ENCODE assay signal across 22 mouse cellular contexts in genomic region chr1:38516225-38516624, GRCm38 (mm10).
DNase-seq lines count a peak whose midpoint lies in the region; ATAC-seq lines count a peak whose summit lies in the region.
"Had no signal": no experiment of that assay in that cellular context is flagged by ENCODE, and none has a peak within 500 bp of the region (broad histone marks: within the 10 kb centered on the region; RNA-seq: fewer than 3 reads in every experiment).

No protein-coding gene starts in this region.

- no peak overlapping the region for H3K4me3 ChIP-seq in kidney, embryonic 14.5 days (ENCODE audit: low read length)
- H3K4me3 ChIP-seq in midbrain, embryonic 11.5 days (ENCODE audit: low read depth, low read length) = no peak overlapping the region
- H3K4me3 ChIP-seq in midbrain, embryonic 10.5 days = no peak overlapping the region
- H3K4me3 ChIP-seq: embryonic facial prominence, embryonic 10.5 days; embryonic facial prominence, embryonic 12.5 days; forebrain, embryonic 13.5 days; forebrain, embryonic 15.5 days had no signal

- H3K27me3 ChIP-seq in kidney, embryonic 14.5 days (ENCODE audit: control insufficient read depth, insufficient read depth, low read length) = no peaks in the 10 kb centered on the region
- no peaks in the 10 kb centered on the region for H3K27me3 ChIP-seq in midbrain, embryonic 11.5 days (ENCODE audit: control insufficient read depth, insufficient read depth, low read length)
- no peaks in the 10 kb centered on the region for H3K27me3 ChIP-seq in midbrain, embryonic 10.5 days (ENCODE audit: low read depth, poor library complexity, severe bottlenecking)
- H3K27me3 ChIP-seq: embryonic facial prominence, embryonic 12.5 days; forebrain, embryonic 13.5 days; forebrain, embryonic 15.5 days had no signal

- H3K27ac ChIP-seq in kidney, embryonic 14.5 days (ENCODE audit: low read depth, low read length) = no peak overlapping the region
- no peak overlapping the region for H3K27ac ChIP-seq in midbrain, embryonic 11.5 days (ENCODE audit: low read depth, low read length)
- no peak overlapping the region for H3K27ac ChIP-seq in midbrain, embryonic 10.5 days (replicated peaks)
- H3K27ac ChIP-seq: embryonic facial prominence, embryonic 10.5 days; embryonic facial prominence, embryonic 12.5 days; forebrain, embryonic 13.5 days; forebrain, embryonic 15.5 days had no signal

- DNase-seq in heart, adult 11 months = peak; percentile 42
- no peak for DNase-seq in heart, postnatal 10 days
- no peak for DNase-seq in kidney, postnatal 36 days
- DNase-seq in midbrain, embryonic 11.5 days (ENCODE audit: low spot score, missing footprints) = peak; percentile 65
- no peak for DNase-seq in midbrain, embryonic 10.5 days (ENCODE audit: low spot score)
- peak; percentile 35 for DNase-seq in mesoderm, embryonic 11.5 days (ENCODE audit: low read depth, low spot score)
- no peak for DNase-seq in thymus, adult 18-20 months
- DNase-seq: adrenal gland, adult 8-10 months; adrenal gland, postnatal 25 days; cerebellum, adult 11 months; cerebellum, adult 18-20 months; cerebellum, adult 8-10 months; cerebellum, adult 9-11 months; cerebellum, postnatal 14 days; cerebellum, postnatal 36 days; embryo, embryonic 11 days; forebrain, postnatal 0 days had no signal

- H3K4me2 ChIP-seq in kidney, embryonic 14.5 days (replicated peaks; ENCODE audit: low read depth, low read length) = no peak overlapping the region
- no peak overlapping the region for H3K4me2 ChIP-seq in midbrain, embryonic 11.5 days
- H3K4me2 ChIP-seq: embryonic facial prominence, embryonic 12.5 days; forebrain, embryonic 13.5 days; forebrain, embryonic 15.5 days had no signal

- intact Hi-C loops in heart, postnatal 10 days (cut with DNase I) = no loop called here

- no peak overlapping the region for H3K9ac ChIP-seq in kidney, embryonic 14.5 days (ENCODE audit: low read depth, low read length)
- no peak overlapping the region for H3K9ac ChIP-seq in midbrain, embryonic 11.5 days (ENCODE audit: low read length)
- H3K9ac ChIP-seq: embryonic facial prominence, embryonic 12.5 days; forebrain, embryonic 13.5 days; forebrain, embryonic 15.5 days; forebrain, postnatal 0 days had no signal

- no peaks in the 10 kb centered on the region for H3K36me3 ChIP-seq in kidney, embryonic 14.5 days (ENCODE audit: control insufficient read depth, insufficient read depth, low read length)
- no peaks in the 10 kb centered on the region for H3K36me3 ChIP-seq in midbrain, embryonic 11.5 days (ENCODE audit: control insufficient read depth, insufficient read depth, low read length)
- peaks cover 3% of the 10 kb centered on the region for H3K36me3 ChIP-seq in midbrain, embryonic 10.5 days
- H3K36me3 ChIP-seq: forebrain, embryonic 15.5 days had no signal

- peak; percentile 61 for ATAC-seq in kidney, embryonic 14.5 days (ENCODE audit: low FRiP score, low TSS enrichment)
- ATAC-seq in midbrain, embryonic 11.5 days (ENCODE audit: low FRiP score) = no peak
- ATAC-seq: forebrain, embryonic 13.5 days; forebrain, embryonic 15.5 days; forebrain, postnatal 0 days had no signal

- H3K9me3 ChIP-seq in kidney, embryonic 14.5 days (ENCODE audit: control insufficient read depth, low read length) = no peaks in the 10 kb centered on the region
- H3K9me3 ChIP-seq in midbrain, embryonic 11.5 days (ENCODE audit: control insufficient read depth, low read length) = no peaks in the 10 kb centered on the region
- no peaks in the 10 kb centered on the region for H3K9me3 ChIP-seq in midbrain, embryonic 10.5 days (replicated peaks)
- H3K9me3 ChIP-seq: embryonic facial prominence, embryonic 10.5 days; embryonic facial prominence, embryonic 12.5 days; forebrain, embryonic 13.5 days; forebrain, embryonic 15.5 days had no signal

- H3K4me1 ChIP-seq in kidney, embryonic 14.5 days (ENCODE audit: control insufficient read depth, insufficient read depth, low read length) = peaks cover 17% of the 10 kb centered on the region
- H3K4me1 ChIP-seq in midbrain, embryonic 11.5 days (ENCODE audit: control insufficient read depth, insufficient read depth, low read length) = peaks cover 5% of the 10 kb centered on the region; the same call in 1 of the 2 replicates
- H3K4me1 ChIP-seq in midbrain, embryonic 10.5 days = peaks cover 15% of the 10 kb centered on the region

- 9% methylated on average over 1 of the region's 1 CpGs for WGBS in kidney, embryonic 14.5 days
- 56% methylated on average over 1 of the region's 1 CpGs for WGBS in midbrain, embryonic 11.5 days
- WGBS in midbrain, embryonic 10.5 days = 66% methylated on average over 1 of the region's 1 CpGs

Comparison
In these comparisons a context has a peak if more than half of its experiments do, and no peak if none do; other contexts are left out.
1. DNase-seq: peak in heart, adult 11 months (single experiment), midbrain, embryonic 11.5 days (single experiment) and mesoderm, embryonic 11.5 days (single experiment); none in heart, postnatal 10 days (0 of 2), kidney, postnatal 36 days (0 of 2), midbrain, embryonic 10.5 days (single experiment) and thymus, adult 18-20 months (0 of 2).